Mouse (Mus musculus) testis, adult 2 months (tissue): Measurements from ENCODE around the gene Acot11.

ENCODE experiments used
- CTCF ChIP-seq: fragments of 200-500 bp; IDR thresholded peaks from 2 replicates; pipeline ENCODE4 v1.5.1; 2012; ENCODE audit warnings: low read depth, mild to moderate bottlenecking, inconsistent platforms, low read length, moderate library complexity; ENCODE audit not compliant: control insufficient read depth, insufficient read depth, insufficient replicate concordance
- POLR2A ChIP-seq: fragments of 200-500 bp; IDR thresholded peaks from 2 replicates; pipeline ENCODE4 v1.6.1; 2012; ENCODE audit warnings: low read depth, mild to moderate bottlenecking, inconsistent platforms, low read length, moderate library complexity; ENCODE audit not compliant: control insufficient read depth

DNA sequence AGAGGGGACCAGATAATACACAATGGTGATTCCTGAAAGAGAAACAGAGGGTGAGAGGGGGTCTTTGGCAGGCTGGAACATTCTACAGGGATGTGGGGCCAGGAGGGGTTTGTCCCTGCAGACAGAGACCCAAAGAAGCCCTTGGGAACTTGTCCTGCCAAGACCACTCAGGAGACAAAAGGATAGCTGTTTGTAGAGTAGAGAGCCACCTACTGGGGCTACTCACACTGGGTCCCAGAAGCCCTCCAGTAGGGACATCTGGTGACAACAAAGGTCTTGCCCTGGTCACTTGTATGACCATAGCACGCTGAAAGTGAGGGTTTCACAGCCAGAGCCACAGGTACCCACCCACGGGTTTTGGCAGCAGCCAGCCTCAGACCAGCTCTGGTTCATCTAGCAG lies 1.1 kb upstream of the Acot11 start:
- TF ChIP-seq CTCF = no peak
- no peak for TF ChIP-seq POLR2A
